Mouse (Mus musculus): ENCODE data around the gene Rbl2.

DNA sequence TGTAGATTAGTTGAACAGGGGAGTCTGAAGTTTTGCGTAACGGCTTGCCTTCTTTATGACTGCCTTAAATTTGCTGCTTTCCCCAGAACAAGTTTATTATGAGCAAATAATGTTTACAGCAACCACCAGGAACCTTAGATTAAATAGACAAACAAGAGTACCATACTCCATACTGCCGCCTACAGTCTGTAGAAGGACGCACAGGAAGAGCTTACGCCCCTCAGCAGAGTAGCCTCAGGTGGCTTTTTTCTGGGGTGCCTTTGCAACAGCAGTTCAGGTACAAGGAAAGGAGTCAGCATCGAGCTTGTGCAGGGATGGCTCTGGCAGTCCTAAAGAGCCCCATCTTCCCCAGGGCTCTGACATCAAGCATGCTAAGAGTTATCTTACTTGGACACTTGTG lies 35.4 kb upstream of the Rbl2 start:
- peak; percentile 60 for TF ChIP-seq CTCF (conservative IDR thresholded peaks at IDR 0.05; ENCODE audit: low read length)
- no peak for TF ChIP-seq POU5F1 (IDR thresholded peaks at IDR 0.05; ENCODE audit: borderline replicate concordance, low read length)
- TF ChIP-seq NANOG (IDR thresholded peaks at IDR 0.05; ENCODE audit: borderline replicate concordance, low read length): no peak

Measured in E14TG2a.4 (cell line).